Mouse (Mus musculus) liver (tissue): Measurements from ENCODE around the gene Tmem170.
A peak's percentile ranks its signal among the peaks of the same experiment; 100 is the strongest.
"Not testable (repeated sequence)": the region's sequence is repeated elsewhere in the genome, so short reads cannot be mapped to it uniquely, and the experiment has no call there.

ENCODE experiments used
- DNase-seq: peaks from one replicate; pipeline ENCODE4 v3.0.0-alpha.2; 2020; ENCODE audit warnings: mixed read lengths

Gene Tmem170

GRCm38 (mm10) chr8:111871278-111871677 is 5.3 kb downstream of the Tmem170 start:
- no peak for DNase-seq

GRCm38 (mm10) chr8:111870379-111870778 is 6.2 kb downstream of the Tmem170 start:
- no peak for DNase-seq

GRCm38 (mm10) chr8:111868664-111869063 is 7.9 kb downstream of the Tmem170 start:
- no peak for DNase-seq

GRCm38 (mm10) chr8:111865857-111866256 is 10.7 kb downstream of the Tmem170 start:
- DNase-seq = no peak

GRCm38 (mm10) chr8:111865130-111865852 is 11.3 kb downstream of the Tmem170 start:
- DNase-seq = no peak

GRCm38 (mm10) chr8:111864648-111865047 is 11.9 kb downstream of the Tmem170 start:
- DNase-seq = no peak

GRCm38 (mm10) chr8:111863280-111863679 is 13.3 kb downstream of the Tmem170 start:
- no peak for DNase-seq

- no peak for DNase-seq
Measured at GRCm38 (mm10) chr8:111855977-111856376, 20.6 kb downstream of the Tmem170 start.

GRCm38 (mm10) chr8:111853861-111854501 is 22.6 kb downstream of the Tmem170 start, which contains the start of gene Cfdp1:
Cfdp1 (minus strand) TSS chr8:111854291.
- DNase-seq = peak; percentile 95

- not testable (repeated sequence) for DNase-seq
Measured at GRCm38 (mm10) chr8:111853219-111853618, 23.3 kb downstream of the Tmem170 start.

GRCm38 (mm10) chr8:111846746-111847145 is 29.8 kb downstream of the Tmem170 start:
- DNase-seq = no peak

- no peak for DNase-seq
Measured at GRCm38 (mm10) chr8:111835540-111835939, 41.0 kb downstream of the Tmem170 start.

GRCm38 (mm10) chr8:111834011-111834410 is 42.5 kb downstream of the Tmem170 start:
- no peak for DNase-seq

GRCm38 (mm10) chr8:111832983-111833382 is 43.6 kb downstream of the Tmem170 start:
- DNase-seq = no peak

- DNase-seq = no peak
Measured at GRCm38 (mm10) chr8:111831996-111832395, 44.6 kb downstream of the Tmem170 start.

- DNase-seq = no peak
Measured at GRCm38 (mm10) chr8:111828595-111828994, 48.0 kb downstream of the Tmem170 start.

- no peak for DNase-seq
Measured at GRCm38 (mm10) chr8:111825219-111825618, 51.3 kb downstream of the Tmem170 start.

GRCm38 (mm10) chr8:111824334-111824733 is 52.2 kb downstream of the Tmem170 start:
- DNase-seq = no peak

- no peak for DNase-seq
Measured at GRCm38 (mm10) chr8:111821199-111821598, 55.4 kb downstream of the Tmem170 start.

GRCm38 (mm10) chr8:111820691-111821090 is 55.9 kb downstream of the Tmem170 start:
- DNase-seq = no peak

GRCm38 (mm10) chr8:111820018-111820417 is 56.5 kb downstream of the Tmem170 start:
- DNase-seq = no peak

GRCm38 (mm10) chr8:111818556-111818955 is 58.0 kb downstream of the Tmem170 start:
- DNase-seq = no peak

- no peak for DNase-seq
Measured at GRCm38 (mm10) chr8:111815078-111815477, 61.5 kb downstream of the Tmem170 start.

- DNase-seq = no peak
Measured at GRCm38 (mm10) chr8:111813818-111814217, 62.7 kb downstream of the Tmem170 start.
